Mouse (Mus musculus) E14TG2a.4 (cell line): ENCODE results near the gene Psme3.

Experiments
- CTCF ChIP-seq: conservative IDR thresholded peaks from 2 replicates; pipeline ENCODE4 v1.5.1; 2014; ENCODE audit warnings: low read length
- POU5F1 ChIP-seq: IDR thresholded peaks from 2 replicates; pipeline ENCODE4 v1.6.1; 2014; ENCODE audit warnings: low read length, borderline replicate concordance

- TF ChIP-seq CTCF: no peak
- no peak for TF ChIP-seq POU5F1
Observed at GRCm38 (mm10) chr11:101280837-101281236, 35.2 kb upstream of the Psme3 start.
